Mouse (Mus musculus): ENCODE results near the gene 2610001J05Rik.

The 2610001J05Rik gene

DNA sequence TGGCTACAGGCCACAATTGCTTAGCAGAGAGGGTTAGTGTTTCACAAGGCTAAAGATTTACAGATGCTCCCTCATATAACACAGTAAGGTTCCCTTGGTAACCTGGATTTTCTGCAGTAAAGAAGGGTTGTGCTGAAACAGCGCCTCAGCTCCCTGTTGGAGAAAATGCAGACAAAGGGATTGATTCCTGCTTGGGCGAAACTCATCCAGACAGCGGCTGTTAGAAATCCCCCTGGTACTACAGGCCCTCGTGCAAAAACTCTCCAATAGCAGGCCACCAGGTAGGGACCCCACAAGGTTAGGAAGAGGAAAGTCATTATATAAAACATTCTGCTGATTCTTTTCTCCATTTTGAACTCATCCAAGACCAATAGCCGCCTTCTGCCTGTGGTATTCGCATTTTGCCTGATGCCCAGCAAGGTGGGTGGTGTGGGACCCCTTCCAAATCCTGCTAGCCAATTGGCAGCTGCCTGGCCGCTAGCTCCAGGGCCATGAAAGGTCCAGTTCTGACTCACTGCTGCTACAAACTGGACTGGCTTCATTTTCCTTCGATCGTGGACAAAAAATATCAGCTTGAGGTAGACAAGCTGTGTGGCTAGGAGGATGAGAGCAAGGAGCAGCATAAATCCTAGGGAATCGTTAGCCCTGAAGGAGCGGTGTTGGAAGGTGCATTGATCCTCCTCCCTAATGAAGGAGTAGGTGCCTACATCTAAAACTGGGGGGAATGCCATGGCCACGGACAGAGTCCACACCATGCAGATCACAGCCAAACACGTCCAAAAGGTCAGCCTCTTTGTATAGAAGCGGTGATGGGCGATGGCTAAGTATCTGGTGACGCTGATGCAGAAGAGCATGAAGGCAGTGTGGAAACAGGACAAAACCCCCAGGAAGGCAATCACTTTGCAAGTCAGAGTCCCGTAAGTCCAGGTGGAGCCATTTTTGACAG is 35.3 kb downstream of the 2610001J05Rik start:
- peak; percentile 34 for DNase-seq (ENCODE audit: low spot score)

GRCm38 (mm10) chr6:13832770-13833169 is 38.5 kb downstream of the 2610001J05Rik start:
- DNase-seq (ENCODE audit: low spot score), result no peak

DNA sequence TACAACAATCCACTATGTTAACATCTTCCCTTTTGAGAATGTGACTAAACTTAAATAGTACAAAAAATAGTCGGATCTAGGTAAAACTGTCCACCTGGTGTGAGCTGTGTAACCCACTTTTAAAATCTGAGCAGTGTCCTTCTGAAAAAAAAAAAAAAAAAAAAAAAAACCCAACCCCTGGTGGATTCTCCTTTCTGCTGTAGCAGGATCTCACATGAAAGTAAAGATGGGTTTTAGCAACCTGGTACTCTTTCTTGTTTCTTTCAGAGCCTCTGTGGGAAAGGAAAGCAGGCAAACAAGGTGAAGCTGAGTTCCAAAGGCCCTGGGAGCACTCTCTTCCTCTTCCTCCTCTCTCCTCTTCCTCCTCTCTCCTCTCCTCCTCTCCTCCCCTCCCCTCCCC is 42.4 kb downstream of the 2610001J05Rik start:
- no peak for DNase-seq (ENCODE audit: low spot score)
